Mouse (Mus musculus): ENCODE results near the gene Acer3.

DNA sequence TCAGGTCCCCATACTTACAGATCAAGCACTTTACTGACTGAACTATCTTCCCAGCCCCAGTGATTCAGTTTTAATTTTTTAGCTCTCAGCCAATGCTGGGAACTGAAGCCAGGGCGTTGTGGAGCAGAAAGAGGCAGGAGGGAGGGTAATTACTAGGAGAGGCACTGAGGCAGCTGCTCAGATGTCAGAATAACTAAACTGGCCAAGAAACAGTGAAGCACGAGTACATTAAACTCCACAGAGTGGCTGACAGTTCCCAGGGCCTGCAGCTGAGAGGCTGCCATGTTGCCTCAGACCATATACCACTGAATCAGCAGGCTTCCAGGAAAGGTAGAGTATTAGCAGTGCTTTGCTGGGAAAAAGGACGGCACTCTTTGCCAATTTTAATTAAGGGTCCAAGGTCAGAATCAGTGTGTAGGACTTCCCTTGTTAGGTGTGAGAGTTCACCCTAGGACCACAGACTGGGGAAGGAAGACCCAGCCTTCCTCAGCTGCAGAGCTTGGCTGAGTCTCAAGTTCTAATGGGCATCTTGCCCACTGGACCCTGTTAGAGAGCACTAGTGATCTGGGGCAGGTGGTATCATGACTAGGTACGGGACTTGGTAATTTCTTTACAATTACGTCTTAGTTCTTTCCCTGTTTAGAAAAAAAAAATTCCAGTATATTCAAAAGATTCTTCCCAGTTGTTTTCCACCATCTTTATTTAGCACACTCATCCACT, 11.8 kb upstream of the Acer3 start:
- TF ChIP-seq CTCF (IDR thresholded peaks at IDR 0.05; ENCODE audit: low read depth, low read length) (no peak), GATA1 (IDR thresholded peaks at IDR 0.05; ENCODE audit: borderline replicate concordance, low read length) (no peak)

Data from G1E (cell line).